Mouse (Mus musculus) embryonic facial prominence, embryonic 15.5 days (tissue): ENCODE results near the gene Rad51b. TPM values are rescaled to one million over a fixed set of nuclear protein-coding genes. Genes with fewer than 3 reads are reported as not detected.

Experiments
- ATAC-seq: fragments of 200-750 bp; cut with Nextera tagmentation; 2 replicates; pipeline ENCODE4 v1.8.0; 2017; ENCODE audit warnings: low read depth, moderate TSS enrichment; ENCODE audit not compliant: insufficient number of reproducible peaks, low FRiP score, low TSS enrichment
- H3K27ac ChIP-seq: fragments of 300-500 bp; sonication (generic); replicated peaks from 2 replicates; pipeline ENCODE4 v1.5.1; 2015; ENCODE audit warnings: mild to moderate bottlenecking, inconsistent platforms
- H3K27me3 ChIP-seq: fragments of 300-500 bp; sonication (generic); 2 replicates; pipeline ENCODE4 v1.6.1; 2015; ENCODE audit warnings: inconsistent platforms
- H3K36me3 ChIP-seq: fragments of 300-500 bp; sonication (generic); 2 replicates; pipeline ENCODE4 v1.6.1; 2015; ENCODE audit warnings: mild to moderate bottlenecking, inconsistent platforms
- H3K4me1 ChIP-seq: fragments of 300-500 bp; sonication (generic); 2 replicates; pipeline ENCODE4 v1.6.1; 2015; ENCODE audit warnings: inconsistent platforms
- H3K4me2 ChIP-seq: fragments of 300-500 bp; sonication (generic); replicated peaks from 2 replicates; pipeline ENCODE4 v1.6.1; 2015; ENCODE audit warnings: mild to moderate bottlenecking, inconsistent platforms
- H3K4me3 ChIP-seq: fragments of 300-500 bp; sonication (generic); replicated peaks from 2 replicates; pipeline ENCODE4 v1.5.1; 2015; ENCODE audit warnings: mild to moderate bottlenecking, inconsistent platforms
- H3K9ac ChIP-seq: fragments of 300-500 bp; sonication (generic); 2 replicates; pipeline ENCODE4 v1.6.1; 2015; ENCODE audit warnings: inconsistent platforms
- H3K9me3 ChIP-seq: fragments of 300-500 bp; sonication (generic); replicated peaks from 2 replicates; pipeline ENCODE4 v1.6.1; 2016; ENCODE audit warnings: inconsistent platforms
- whole genome bisulfite sequencing: fragments of 180-500 bp; shearing (Covaris S2); methylation state at CpG from one replicate; pipeline ENCODE4 v1.1.7; 2015; 5-methylcytosine and 5-hydroxymethylcytosine counted together
- polyA plus RNA-seq: library from polyadenylated mRNA; unstranded; fragments of >200 nt; fragmentation: Nextera tagmentation; extraction: Ambion mirVana; gene quantifications from 2 replicates; pipeline ENCODE4 v1.2.1, GENCODE M21; 2015

Gene Rad51b
- polyA plus RNA-seq, 1 experiment from 2014 or later: 7.3 TPM

GRCm38 (mm10) chr12:79623308-79623707 is 326.2 kb downstream of the Rad51b start:
- Histone ChIP-seq H3K4me1 (peaks cover 22% of the 10 kb centered on the region), H3K27me3 (no peaks in the 10 kb centered on the region), H3K4me2 (no peak overlapping the region), H3K9me3 (no peaks in the 10 kb centered on the region), H3K4me3 (no peak overlapping the region), H3K27ac (no peak overlapping the region), H3K36me3 (no peaks in the 10 kb centered on the region), H3K9ac (no peak overlapping the region)
- ATAC-seq: no peak
- 71% methylated on average over 1 of the region's 1 CpGs for WGBS

DNA sequence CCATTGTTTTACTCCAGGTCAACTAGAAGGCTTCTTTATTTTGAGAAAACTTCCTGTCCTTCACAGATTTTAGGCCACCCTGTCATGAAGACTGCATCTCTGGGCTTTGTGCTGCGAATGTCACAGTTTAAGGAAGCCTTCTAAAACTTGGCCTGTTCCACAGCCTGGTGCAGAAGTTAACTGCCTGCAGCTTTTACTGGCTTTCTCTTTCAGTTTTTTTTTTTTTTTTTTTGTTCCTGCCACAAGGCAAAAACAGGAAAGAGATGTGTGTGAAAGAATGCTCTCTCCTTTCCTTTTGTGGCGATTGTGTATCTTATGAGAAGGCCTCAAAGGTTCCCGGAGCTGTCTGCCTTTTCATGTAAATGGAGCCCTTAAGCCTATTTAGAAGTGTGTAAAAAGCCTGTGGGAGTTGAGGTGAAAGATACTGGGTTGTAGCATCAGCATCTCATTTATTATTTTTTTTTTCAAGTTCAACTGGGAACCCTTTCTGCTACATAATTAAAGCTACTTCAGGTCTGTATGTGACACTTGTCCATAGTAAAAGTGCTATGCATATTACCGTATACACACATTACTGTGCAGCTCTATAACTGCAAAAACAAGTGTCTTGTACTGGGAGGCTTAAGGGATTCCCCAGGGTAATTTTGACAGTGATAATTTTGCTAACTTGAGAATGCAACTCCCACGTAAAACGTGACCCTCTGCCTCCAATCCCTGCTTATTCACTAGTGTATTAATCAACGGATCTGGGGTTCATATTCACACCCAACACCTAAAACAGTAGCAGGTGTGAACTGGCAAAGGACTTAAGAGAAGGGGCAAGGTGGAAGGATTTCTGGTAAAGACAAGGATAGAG is 328.8 kb downstream of the Rad51b start:
- Histone ChIP-seq H3K27me3 (no peaks in the 10 kb centered on the region), H3K4me1 (peaks cover 32% of the 10 kb centered on the region), H3K27ac (0 out of 2 replicates have a peak overlapping the region, but pooled peaks have one; percentile 49), H3K36me3 (no peaks in the 10 kb centered on the region), H3K4me3 (no peak overlapping the region), H3K9ac (no peak overlapping the region), H3K9me3 (no peaks in the 10 kb centered on the region), H3K4me2 (no peak overlapping the region)
- 24% methylated on average over 7 of the region's 7 CpGs for WGBS
- ATAC-seq: no peak

- no peak overlapping the region for H3K4me3 ChIP-seq
- H3K27ac ChIP-seq: 0 out of 2 replicates have a peak overlapping the region, but pooled peaks have one; percentile 49
- H3K27me3 ChIP-seq: no peaks in the 10 kb centered on the region
- H3K4me1 ChIP-seq: peaks cover 32% of the 10 kb centered on the region
- 65% methylated on average over 4 of the region's 4 CpGs for WGBS
- ATAC-seq: no peak
- H3K4me2 ChIP-seq: no peak overlapping the region
- no peaks in the 10 kb centered on the region for H3K9me3 ChIP-seq
- no peak overlapping the region for H3K9ac ChIP-seq
- no peaks in the 10 kb centered on the region for H3K36me3 ChIP-seq
Observed at GRCm38 (mm10) chr12:79626555-79627080, 329.5 kb downstream of the Rad51b start.

DNA sequence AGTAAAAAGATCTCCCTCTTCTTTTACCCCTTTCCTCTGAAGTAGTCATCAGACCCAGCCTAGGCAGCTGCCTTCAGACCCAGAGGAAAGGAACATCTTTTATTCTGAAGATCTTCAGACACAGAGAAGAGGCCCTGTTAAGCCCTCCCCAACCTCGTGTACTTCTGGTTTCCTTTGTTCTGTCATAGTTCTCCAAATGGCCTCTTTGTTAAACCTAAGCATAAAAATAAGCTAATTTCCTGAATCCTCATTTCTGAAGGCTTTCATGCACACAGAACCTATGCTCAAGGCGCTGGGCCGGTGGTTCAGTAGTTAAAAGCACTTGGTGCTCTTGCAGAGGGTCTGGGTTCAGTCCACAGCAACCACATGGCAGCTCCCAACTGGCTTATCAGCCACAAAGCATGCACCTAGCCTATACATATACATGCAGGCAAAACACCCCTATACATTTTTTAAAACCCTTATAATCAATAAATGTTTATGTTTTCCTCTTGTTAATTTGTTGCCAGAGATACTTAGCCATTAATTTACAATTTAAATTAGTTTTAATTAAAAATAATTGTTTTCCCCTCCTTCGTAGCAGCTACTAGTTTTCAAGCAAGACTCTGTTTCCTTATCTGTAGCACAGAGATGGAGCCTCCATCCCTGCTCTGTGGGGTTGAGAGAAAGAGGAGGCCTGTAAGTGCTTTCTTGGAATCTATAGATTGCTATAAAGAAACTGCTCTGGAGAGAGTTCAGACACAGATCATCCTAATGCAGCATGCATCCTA is 330.5 kb downstream of the Rad51b start:
- Histone ChIP-seq H3K9ac (no peak overlapping the region), H3K4me3 (no peak overlapping the region), H3K27ac (peak overlapping the region; percentile 72), H3K9me3 (no peaks in the 10 kb centered on the region), H3K27me3 (no peaks in the 10 kb centered on the region), H3K36me3 (no peaks in the 10 kb centered on the region), H3K4me1 (peaks cover 32% of the 10 kb centered on the region), H3K4me2 (no peak overlapping the region)
- ATAC-seq: no peak
- 42% methylated on average over 4 of the region's 4 CpGs for WGBS

GRCm38 (mm10) chr12:79628121-79628774 is 331.2 kb downstream of the Rad51b start:
- Histone ChIP-seq H3K4me3 (no peak overlapping the region), H3K9ac (no peak overlapping the region), H3K4me1 (peaks cover 32% of the 10 kb centered on the region), H3K27me3 (no peaks in the 10 kb centered on the region), H3K36me3 (no peaks in the 10 kb centered on the region), H3K9me3 (no peaks in the 10 kb centered on the region), H3K4me2 (no peak overlapping the region), H3K27ac (peak overlapping the region; percentile 72)
- WGBS: 36% methylated on average over 5 of the region's 5 CpGs
- ATAC-seq: peak; percentile 51; the same call in 1 of the 2 replicates

- Histone ChIP-seq H3K9me3 (no peaks in the 10 kb centered on the region), H3K27me3 (no peaks in the 10 kb centered on the region), H3K9ac (no peak overlapping the region), H3K27ac (0 out of 2 replicates have a peak overlapping the region, but pooled peaks have one; percentile 2), H3K4me3 (no peak overlapping the region), H3K4me1 (peaks cover 27% of the 10 kb centered on the region), H3K4me2 (no peak overlapping the region), H3K36me3 (no peaks in the 10 kb centered on the region)
- ATAC-seq: no peak
- 76% methylated on average over 7 of the region's 7 CpGs for WGBS
Observed at GRCm38 (mm10) chr12:79629945-79630850, 333.1 kb downstream of the Rad51b start.

DNA sequence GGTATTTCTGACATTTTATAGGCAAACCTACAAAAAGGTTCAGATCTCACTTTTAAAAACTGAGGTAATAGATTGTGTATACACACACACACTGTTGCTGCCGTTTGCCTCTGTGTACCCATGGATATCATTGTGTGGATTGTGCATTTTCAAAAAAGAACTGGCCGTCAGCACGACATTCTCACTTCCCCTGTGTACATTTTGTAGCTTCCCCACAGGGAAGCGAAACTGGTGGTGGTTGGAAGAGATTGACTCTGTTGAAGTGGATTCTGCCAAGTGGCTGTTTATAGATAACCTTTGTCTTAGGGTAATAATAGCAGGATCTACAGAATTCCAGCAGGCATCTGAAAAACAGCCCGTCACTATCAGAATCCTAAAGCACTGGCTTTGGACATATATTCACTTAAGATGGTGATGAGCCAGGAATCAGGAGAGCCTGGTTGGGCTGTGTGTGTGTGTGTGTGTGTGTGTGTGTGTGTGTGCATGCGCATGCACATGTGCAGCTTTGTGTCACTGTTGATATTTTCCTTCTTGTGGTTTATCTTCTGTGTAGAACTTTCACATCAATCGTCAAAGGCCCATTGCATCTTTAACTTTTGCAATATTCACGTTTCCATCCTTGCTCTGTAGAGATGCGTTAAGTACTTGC is 336.5 kb downstream of the Rad51b start:
- H3K9ac ChIP-seq: no peak overlapping the region
- no peak overlapping the region for H3K27ac ChIP-seq
- 86% methylated on average over 9 of the region's 9 CpGs for WGBS
- H3K4me2 ChIP-seq: no peak overlapping the region
- peaks cover 7% of the 10 kb centered on the region for H3K4me1 ChIP-seq
- no peaks in the 10 kb centered on the region for H3K9me3 ChIP-seq
- no peak for ATAC-seq
- no peaks in the 10 kb centered on the region for H3K27me3 ChIP-seq
- no peaks in the 10 kb centered on the region for H3K36me3 ChIP-seq
- H3K4me3 ChIP-seq: no peak overlapping the region

DNA sequence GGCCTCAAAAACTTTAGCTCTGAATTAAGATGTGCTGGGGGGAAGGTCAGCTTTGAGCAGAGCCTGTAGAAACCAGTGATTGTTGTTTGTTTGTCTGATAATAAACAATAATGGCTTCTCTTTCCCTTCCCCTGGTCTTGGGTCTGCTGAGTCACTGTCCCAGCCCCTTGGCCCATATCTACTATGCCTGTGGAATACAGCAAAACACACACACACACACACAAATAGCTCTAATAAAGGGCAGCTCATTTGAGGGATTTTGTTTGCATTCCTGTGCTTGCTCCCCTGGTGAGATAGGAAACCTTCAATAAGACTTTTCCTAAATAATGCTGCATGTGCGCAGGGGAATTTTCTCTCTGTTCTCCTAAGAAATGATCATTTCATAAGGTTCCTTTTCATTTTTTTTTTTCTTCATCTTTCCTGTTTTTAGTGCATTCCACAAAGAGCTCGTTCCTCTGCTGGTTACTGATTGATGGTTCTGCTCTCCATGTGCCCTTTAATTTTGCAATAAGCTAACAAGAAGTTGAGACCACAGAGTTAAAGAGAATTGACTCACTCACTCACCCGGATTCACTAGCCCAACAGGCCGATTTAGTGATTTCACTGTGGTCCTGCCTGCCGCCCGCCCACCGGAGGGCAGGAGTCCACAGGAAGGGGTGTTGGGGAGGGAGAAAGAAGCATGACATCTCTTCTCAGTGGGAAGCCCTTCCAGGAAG is 344.6 kb downstream of the Rad51b start:
- no peaks in the 10 kb centered on the region for H3K36me3 ChIP-seq
- 0 out of 2 replicates have a peak, but pooled peaks cover 5% of the 10 kb centered on the region for H3K4me1 ChIP-seq
- no peak overlapping the region for H3K4me3 ChIP-seq
- H3K9me3 ChIP-seq: no peaks in the 10 kb centered on the region
- ATAC-seq: no peak
- H3K27ac ChIP-seq: peak overlapping the region; percentile 39; the same call in 1 of the 2 replicates
- no peaks in the 10 kb centered on the region for H3K27me3 ChIP-seq
- H3K4me2 ChIP-seq: no peak overlapping the region
- 43% methylated on average over 7 of the region's 7 CpGs for WGBS
- no peak overlapping the region for H3K9ac ChIP-seq

- no peaks in the 10 kb centered on the region for H3K9me3 ChIP-seq
Observed at GRCm38 (mm10) chr12:79642715-79643114, 345.6 kb downstream of the Rad51b start.

More at GRCm38 (mm10) chr12:79642715-79643114, 345.6 kb downstream of the Rad51b start:
- H3K4me2 ChIP-seq: no peak overlapping the region
- H3K4me1 ChIP-seq: peaks cover 12% of the 10 kb centered on the region; the same call in 1 of the 2 replicates
- no peak for ATAC-seq
- no peak overlapping the region for H3K27ac ChIP-seq
- no peaks in the 10 kb centered on the region for H3K36me3 ChIP-seq
- 87% methylated on average over 5 of the region's 5 CpGs for WGBS
- no peaks in the 10 kb centered on the region for H3K27me3 ChIP-seq
- no peak overlapping the region for H3K4me3 ChIP-seq
- no peak overlapping the region for H3K9ac ChIP-seq
